ENCODE assay signal across 8 mouse cellular contexts in the genomic region with DNA sequence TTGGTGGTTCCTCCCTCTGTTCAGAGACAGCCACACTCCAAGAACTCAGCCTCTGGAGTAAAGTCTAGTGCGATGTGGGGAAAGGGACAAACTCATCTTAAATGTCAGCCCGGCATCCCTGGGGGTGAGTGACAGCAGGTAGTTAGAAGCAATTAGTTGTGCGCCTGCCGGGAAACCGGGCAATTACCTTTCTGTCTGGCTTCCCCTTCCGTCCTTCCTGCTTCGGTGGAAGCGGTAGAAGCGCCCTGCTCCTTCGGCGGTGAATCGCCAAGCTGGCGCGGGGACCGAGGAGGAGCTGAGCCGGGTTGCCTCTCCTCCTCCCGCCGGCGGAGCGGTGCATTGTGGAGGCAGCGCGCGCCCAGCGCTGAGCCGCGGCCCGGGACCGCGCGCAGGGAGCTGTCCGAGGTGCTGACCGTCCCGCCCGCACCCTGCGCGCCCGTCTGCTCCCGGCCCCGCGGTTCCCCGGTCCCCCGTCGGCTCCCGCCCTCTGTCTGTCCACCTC. TPM values are rescaled to one million over a fixed set of nuclear protein-coding genes. Genes with fewer than 3 reads are reported as not detected.
A peak's percentile ranks its signal among the peaks of the same experiment; 100 is the strongest.
DNase-seq lines count a peak whose midpoint lies in the region; ATAC-seq lines count a peak whose summit lies in the region.

A gene (plus strand): TSS at position 337 of the 502 bp plus-strand sequence.

- H3K27me3 ChIP-seq in embryonic facial prominence, embryonic 13.5 days, result peaks cover 63% of the 10 kb centered on the region
- peaks cover 38% of the 10 kb centered on the region for H3K27me3 ChIP-seq in liver, embryonic 11.5 days (replicated peaks; ENCODE audit: control insufficient read depth, insufficient read depth, low read length)
- H3K27me3 ChIP-seq in stomach, embryonic 14.5 days (ENCODE audit: control insufficient read depth, insufficient read depth, low read length), result peaks cover 11% of the 10 kb centered on the region

- WGBS in embryonic facial prominence, embryonic 13.5 days, result under 1% methylated on average over 40 of the region's 44 CpGs
- WGBS in liver, embryonic 11.5 days, result 1% methylated on average over 41 of the region's 44 CpGs
- WGBS in stomach, embryonic 14.5 days, result under 1% methylated on average over 42 of the region's 44 CpGs

- peak; percentile 86 for ATAC-seq in embryonic facial prominence, embryonic 13.5 days (ENCODE audit: insufficient number of reproducible peaks, insufficient read depth, low FRiP score, low TSS enrichment, low read depth)
- peak; percentile 84 for ATAC-seq in liver, embryonic 11.5 days (replicated peaks; ENCODE audit: low FRiP score)
- peak; percentile 94 for ATAC-seq in stomach, embryonic 14.5 days (ENCODE audit: insufficient number of reproducible peaks, insufficient read depth, low FRiP score, low read depth)

- H3K27ac ChIP-seq in embryonic facial prominence, embryonic 13.5 days, result no peak within 1 kb of the TSS
- H3K27ac ChIP-seq in liver, embryonic 11.5 days (ENCODE audit: low read depth, low read length), result no peak within 1 kb of the TSS
- H3K27ac ChIP-seq in stomach, embryonic 14.5 days (ENCODE audit: low read length), result no peak within 1 kb of the TSS

- peaks cover 14% of the 10 kb centered on the region for H3K4me1 ChIP-seq in embryonic facial prominence, embryonic 13.5 days
- peaks cover 6% of the 10 kb centered on the region; the same call in 1 of the 2 replicates for H3K4me1 ChIP-seq in liver, embryonic 11.5 days (replicated peaks; ENCODE audit: control insufficient read depth, insufficient read depth, low read length)
- 0 out of 2 replicates have a peak, but pooled peaks cover 3% of the 10 kb centered on the region for H3K4me1 ChIP-seq in stomach, embryonic 14.5 days (ENCODE audit: control insufficient read depth, insufficient read depth, low read length)

- H3K9me3 ChIP-seq in embryonic facial prominence, embryonic 13.5 days, result no peaks in the 10 kb centered on the region
- no peaks in the 10 kb centered on the region for H3K9me3 ChIP-seq in liver, embryonic 11.5 days (ENCODE audit: control insufficient read depth, low read length)
- H3K9me3 ChIP-seq in stomach, embryonic 14.5 days (ENCODE audit: control insufficient read depth, low read depth, low read length), result no peaks in the 10 kb centered on the region

- peak within 1 kb of the TSS; percentile 44 for H3K4me3 ChIP-seq in embryonic facial prominence, embryonic 13.5 days
- peak within 1 kb of the TSS; percentile 32 for H3K4me3 ChIP-seq in liver, embryonic 11.5 days (ENCODE audit: low read depth, low read length)
- peak within 1 kb of the TSS; percentile 21; the same call in 1 of the 2 replicates for H3K4me3 ChIP-seq in stomach, embryonic 14.5 days (ENCODE audit: low read depth, low read length)

- peak; percentile 34 to 61 for DNase-seq in urinary bladder, adult 18-20 months (ENCODE audit: low spot score in 2 of 2)
- DNase-seq in urinary bladder, postnatal 10 days (ENCODE audit: low spot score), result no peak
- DNase-seq in heart, adult 9 months (ENCODE audit: low spot score in 2 of 2), result peak; percentile 19
- DNase-seq in kidney, adult 8-10 months, result peak; percentile 37 to 59
- peak; percentile 72 for DNase-seq in liver, embryonic 11.5 days (ENCODE audit: low spot score)
- peak; percentile 74 for DNase-seq in naive thymus-derived CD4-positive, alpha-beta T cell, adult 2 months (ENCODE audit: low read depth)

- H3K36me3 ChIP-seq in embryonic facial prominence, embryonic 13.5 days, result no peaks in the 10 kb centered on the region
- no peaks in the 10 kb centered on the region for H3K36me3 ChIP-seq in liver, embryonic 11.5 days (ENCODE audit: control insufficient read depth, insufficient read depth, low read length)
- H3K36me3 ChIP-seq in stomach, embryonic 14.5 days (ENCODE audit: control insufficient read depth, insufficient read depth, low read length), result no peaks in the 10 kb centered on the region

- H3K9ac ChIP-seq in embryonic facial prominence, embryonic 13.5 days, result peak within 1 kb of the TSS; percentile 36; the same call in 1 of the 2 replicates
- no peak within 1 kb of the TSS for H3K9ac ChIP-seq in liver, embryonic 11.5 days (ENCODE audit: low read depth, low read length)
- no peak within 1 kb of the TSS for H3K9ac ChIP-seq in stomach, embryonic 14.5 days (replicated peaks; ENCODE audit: low read depth, low read length)

- H3K4me2 ChIP-seq in embryonic facial prominence, embryonic 13.5 days, result peak within 1 kb of the TSS; percentile 74
- peak within 1 kb of the TSS; percentile 61 for H3K4me2 ChIP-seq in liver, embryonic 11.5 days
- H3K4me2 ChIP-seq in stomach, embryonic 14.5 days (replicated peaks; ENCODE audit: low read depth, low read length), result peak within 1 kb of the TSS; percentile 44

RNA-seq across cellular contexts. Expression of the gene that starts here (rescaled TPM):
- not detected in 2 replicates for polyA plus RNA-seq in embryonic facial prominence, embryonic 13.5 days (2015; fragmentation: Nextera tagmentation; extraction: Ambion mirVana)
- not detected in 2 replicates for polyA plus RNA-seq in liver, embryonic 11.5 days (2014; fragmentation: Nextera tagmentation; extraction: Ambion mirVana)
- polyA plus RNA-seq in stomach, embryonic 14.5 days (2014; fragmentation: Nextera tagmentation; extraction: Ambion mirVana), result not detected in 2 replicates

Comparison
In these comparisons a context has a peak if more than half of its experiments do, and no peak if none do; other contexts are left out.
1. Peak in ATAC-seq, H3K4me3 ChIP-seq, H3K9ac ChIP-seq and H3K4me2 ChIP-seq in embryonic facial prominence, embryonic 13.5 days; RNA of the gene not detected or under 1 TPM.
2. Peak in DNase-seq, ATAC-seq, H3K4me3 ChIP-seq and H3K4me2 ChIP-seq in liver, embryonic 11.5 days; RNA of the gene not detected or under 1 TPM.
3. Peak in ATAC-seq, H3K4me3 ChIP-seq and H3K4me2 ChIP-seq in stomach, embryonic 14.5 days; RNA of the gene not detected or under 1 TPM.